Mouse (Mus musculus): ENCODE data around the gene Igdcc3.
A peak's percentile ranks its signal among the peaks of the same experiment; 100 is the strongest.

The Igdcc3 gene

DNA sequence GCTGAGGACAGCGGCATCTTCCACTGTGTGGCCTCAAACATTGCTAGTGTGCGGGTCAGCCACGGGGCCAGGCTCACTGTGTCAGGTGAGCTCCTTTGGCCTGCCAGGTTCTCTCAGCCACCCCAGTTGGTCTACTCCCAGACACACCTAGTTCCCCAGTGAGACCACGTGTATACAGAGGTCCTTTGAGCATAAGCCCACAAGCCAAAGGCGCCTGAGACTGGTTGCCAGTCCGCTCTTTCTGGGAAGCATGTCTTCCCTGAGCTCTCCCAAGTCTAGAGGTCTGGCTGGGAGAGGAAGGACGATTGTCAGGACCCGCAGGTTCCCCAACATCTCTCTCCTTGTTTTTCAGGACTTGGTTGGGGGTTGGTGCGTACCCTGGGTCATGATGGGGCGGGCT is 36.9 kb downstream of the Igdcc3 start:
- DNase-seq (ENCODE audit: low spot score), result no peak

DNA sequence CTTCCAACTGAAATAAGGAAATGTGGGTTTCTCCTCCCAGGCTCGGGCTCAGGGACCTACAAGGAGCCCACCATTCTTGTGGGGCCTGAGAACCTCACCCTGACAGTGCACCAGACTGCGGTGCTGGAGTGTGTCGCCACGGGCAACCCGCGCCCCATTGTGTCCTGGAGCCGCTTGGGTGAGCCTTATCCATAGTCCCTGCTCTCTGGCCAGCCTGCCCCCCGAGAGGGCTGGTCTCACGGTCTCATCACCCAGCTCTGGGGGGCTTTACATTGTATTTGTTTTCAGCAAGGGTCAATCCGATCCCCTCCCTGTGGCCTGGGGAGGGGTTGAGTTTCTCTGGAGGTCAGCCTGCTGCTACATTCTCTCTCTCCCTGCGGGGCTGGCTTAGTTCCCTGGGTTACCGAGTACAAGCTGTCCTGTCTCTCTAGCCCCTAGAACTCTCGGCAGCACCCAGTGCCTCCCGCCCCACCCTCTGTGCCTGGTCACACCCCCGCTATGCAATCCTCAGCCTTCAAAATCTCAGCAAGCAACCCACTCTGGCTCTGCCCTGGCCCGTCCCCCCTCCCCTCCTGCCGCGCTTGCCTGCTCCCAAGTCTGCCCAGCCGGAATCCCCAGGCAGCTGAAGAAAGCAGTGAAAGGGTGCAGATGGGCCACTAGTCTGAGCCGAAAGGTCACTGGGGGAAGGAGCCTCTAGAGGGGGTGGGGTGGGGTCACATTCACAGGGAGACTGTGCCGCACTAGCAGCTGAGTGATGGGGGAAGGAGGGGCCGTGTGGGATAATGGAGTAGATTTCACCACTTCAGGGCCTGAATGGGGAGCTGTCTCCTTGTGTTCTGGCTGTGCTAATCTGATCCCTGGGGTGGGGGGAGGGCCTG is 37.6 kb downstream of the Igdcc3 start:
- DNase-seq (ENCODE audit: low spot score), result no peak

DNA sequence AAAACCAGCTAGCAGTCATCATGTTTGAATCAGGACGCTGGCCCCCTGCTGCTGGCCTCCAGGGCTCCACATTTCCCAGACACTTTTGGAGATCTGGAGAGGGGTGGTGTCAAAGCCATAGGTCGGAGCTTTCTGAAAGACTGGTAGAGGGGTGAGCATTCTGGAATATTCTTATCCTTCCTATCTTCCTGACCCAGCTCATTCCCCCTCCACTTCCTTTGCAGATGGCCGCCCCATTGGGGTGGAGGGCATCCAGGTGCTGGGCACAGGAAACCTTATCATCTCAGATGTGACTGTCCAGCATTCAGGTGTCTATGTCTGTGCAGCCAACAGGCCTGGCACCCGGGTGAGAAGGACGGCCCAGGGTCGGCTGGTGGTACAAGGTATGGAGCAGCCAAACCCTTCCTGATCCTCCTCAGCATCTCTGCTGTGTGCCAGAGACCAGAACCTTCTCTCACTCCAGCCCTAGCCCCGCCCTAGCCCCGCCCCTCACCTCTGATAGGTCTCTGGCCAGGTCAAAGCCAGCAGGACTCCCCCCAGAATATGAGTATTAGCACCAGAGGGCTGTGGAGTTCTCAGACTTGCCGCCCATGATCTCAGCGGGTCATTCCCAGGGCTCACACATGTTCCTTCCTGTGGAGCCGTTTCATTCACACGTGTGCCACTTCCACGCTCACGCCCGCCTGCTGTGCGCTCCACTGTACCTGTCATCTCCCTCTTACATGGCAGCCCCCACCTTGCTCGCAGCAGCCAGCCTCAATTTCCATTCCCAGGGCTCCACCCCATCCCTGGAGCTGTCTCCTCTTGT is 39.0 kb downstream of the Igdcc3 start:
- no peak for DNase-seq (ENCODE audit: low spot score)

DNA sequence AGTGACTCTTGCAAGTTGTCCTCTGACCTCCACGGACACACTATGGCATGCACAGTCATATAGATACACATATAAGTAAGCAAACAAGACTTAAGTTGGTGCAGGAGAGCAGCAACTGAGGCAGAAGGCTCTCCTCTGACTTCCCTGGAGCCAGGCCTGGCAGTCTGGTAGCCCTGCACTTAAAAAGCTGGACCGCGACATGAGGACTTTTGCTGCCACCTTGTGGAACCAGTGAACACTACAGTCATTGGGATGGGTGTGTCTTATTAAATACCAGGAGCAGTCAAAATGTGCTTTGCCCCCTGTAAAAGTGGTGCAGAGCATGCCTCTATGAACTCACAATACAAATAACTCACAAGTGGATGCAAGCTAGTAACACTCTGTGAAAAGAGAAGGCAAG is 47.6 kb downstream of the Igdcc3 start:
- DNase-seq (ENCODE audit: low spot score), result peak; percentile 81

DNA sequence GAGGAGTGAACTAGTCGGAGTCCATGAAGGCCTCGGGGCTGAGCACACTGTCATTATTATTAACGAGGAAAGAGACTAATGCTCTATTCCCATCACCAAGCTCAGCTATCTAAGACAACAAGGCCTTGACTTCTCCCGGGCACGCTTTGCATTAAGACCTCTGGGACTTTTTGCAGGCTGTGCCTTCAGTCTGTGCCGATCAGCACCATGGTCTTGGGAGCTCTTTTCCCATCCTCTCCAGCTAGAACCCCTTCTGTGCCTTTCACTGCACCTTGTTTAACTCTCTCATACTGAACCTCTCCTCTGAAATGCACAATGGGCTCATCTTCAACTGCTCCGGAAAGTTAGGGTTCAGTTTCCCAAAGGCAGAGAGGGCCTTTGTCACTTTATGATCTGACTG is 49.3 kb downstream of the Igdcc3 start:
- no peak for DNase-seq (ENCODE audit: low spot score)

DNA sequence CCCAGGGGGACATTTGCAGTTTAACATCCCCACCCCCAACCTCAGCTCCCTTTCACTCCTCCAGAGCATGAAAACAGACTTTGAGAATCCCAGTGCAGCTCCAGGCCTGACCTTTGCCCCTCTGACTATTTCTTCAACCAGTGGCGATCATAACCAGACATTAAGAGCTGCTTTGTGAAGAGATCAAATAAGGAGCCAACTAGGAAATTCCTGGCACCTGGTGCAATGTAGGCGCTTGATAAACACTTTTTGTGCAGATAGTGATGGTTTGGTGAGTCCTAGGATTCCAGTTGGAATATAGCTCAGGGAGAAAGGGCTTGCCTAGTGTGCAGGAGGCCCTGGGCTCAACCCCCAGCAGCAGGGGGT is 50.4 kb downstream of the Igdcc3 start:
- no peak for DNase-seq (ENCODE audit: low spot score)

DNA sequence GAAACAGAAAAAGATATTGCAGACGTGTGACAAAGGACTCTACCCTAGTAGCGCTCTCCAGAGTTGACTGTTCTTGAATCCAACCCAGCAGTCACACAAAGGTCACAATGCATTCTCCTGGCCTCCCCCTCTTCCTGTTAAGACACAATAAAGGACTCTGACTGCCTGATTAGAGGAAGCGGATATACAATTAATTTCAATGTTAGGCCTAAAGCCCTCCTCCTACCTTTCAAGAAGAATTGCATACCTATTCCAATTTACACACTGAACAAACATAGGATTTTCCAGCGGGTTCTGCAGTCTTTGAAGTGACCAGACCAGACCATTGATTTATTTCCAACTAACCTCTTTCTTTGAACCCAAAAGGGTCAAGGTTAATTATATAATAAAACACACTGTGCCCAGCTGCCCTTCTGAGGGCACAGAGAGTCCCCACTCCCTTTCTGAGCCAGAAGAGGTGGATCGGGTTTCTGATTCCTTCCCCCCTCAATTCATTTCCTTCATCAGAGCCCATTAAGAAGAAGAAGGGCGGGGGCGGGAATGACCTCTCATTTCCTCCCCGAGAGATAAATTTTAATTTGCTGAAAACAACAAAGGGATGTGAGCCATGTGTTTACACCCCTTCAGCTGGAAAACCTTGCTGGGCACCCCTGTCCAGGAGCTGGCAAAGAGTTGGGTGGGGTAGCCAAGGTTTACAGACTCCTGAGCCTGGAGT is 50.9 kb downstream of the Igdcc3 start:
- no peak for DNase-seq (ENCODE audit: low spot score)

DNA sequence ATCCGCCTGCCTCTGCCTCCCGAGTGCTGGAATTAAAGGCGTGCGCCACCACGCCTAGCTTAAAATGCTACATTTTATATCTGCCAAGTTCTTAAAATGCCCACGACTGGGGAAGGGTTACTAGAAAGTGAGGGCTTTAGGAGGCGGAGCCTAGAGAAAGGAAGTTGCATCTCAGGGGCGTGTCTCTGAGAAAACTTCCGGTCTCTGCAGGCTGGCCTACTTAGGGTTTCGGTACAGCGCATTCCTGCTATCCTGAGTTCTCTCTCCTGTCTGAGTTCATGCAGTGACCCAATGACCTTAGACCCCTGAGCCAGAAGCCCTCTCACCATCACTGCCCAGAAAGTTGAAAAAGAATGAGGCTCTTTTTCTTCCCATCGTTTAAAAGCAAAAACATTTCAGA is 52.2 kb downstream of the Igdcc3 start:
- DNase-seq (ENCODE audit: low spot score), result no peak

DNA sequence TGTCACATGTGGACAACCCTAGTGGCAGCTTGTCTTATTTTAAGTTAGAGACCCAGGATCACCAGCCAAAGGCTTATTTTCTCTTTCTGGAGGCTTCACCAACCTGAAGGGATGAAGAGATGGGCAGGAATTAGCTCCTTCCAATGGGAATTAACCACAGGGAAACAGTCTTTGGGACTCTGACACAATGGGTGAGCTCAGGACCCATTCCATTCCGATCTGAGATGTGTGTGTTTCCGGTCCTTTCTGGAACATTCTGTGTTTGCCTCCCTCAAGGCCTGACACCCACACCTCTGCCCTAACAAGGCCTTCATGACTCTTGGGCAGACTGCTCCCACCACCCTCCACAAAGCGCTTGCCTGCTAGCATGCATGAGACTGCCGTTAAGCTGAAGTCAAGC is 54.1 kb downstream of the Igdcc3 start, which contains the start of gene Parp16:
TSS of gene Parp16 (plus strand) at position 301 of the 400 bp plus-strand sequence.
- no peak for DNase-seq (ENCODE audit: low spot score)

DNA sequence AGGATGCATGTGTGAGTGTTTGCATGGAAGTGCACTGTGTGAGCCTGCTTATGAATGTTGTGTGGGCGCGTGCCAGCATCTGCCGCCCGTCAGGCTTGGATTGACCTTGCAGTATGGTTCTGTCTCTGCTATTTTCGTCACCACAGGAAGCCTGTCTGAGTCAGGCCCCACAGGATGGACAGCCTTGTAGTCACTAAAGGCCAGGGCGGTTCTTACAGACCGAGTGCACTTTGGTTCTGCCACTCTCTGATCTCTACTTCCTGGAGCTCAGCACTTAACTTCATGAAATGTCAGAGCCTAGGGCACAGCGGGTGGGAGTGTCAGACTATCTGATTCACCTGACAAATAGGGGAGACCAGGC is 54.6 kb downstream of the Igdcc3 start:
- DNase-seq (ENCODE audit: low spot score), result no peak

DNA sequence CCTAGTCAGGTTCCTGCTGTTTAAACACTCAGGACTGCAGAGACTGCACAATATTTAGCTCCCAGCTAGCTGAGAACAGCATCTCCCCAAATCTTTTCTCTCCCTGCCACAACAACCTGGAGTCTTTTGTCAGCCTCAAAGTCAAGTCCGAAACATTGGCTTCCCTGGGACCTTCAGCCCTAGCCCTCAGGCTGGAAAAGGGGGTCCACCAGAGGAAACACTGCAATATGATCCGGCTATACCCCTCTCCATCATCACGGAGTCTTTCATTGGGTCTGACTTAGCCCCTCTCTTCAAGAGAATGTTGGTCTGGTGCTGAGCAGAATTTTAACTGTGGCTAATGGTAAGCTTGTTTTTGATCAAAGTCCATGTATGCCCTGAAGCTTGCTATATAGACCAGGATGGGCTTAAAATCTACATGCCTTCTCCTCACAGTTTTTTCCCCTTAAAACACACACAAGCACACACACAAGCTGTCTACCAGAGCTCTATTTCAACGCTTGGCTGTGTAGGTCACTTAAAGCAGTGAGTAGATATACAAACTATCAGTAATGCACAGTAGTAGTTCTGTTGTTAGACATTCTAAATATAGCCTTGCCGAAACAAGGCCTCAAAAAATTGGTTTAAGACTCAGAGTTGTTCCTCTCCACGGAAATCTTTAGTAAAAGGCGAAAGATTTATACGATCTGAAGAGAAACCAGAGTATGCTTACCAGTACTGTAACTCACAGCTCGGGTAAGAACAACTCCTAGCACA is 55.2 kb downstream of the Igdcc3 start:
- no peak for DNase-seq (ENCODE audit: low spot score)

DNA sequence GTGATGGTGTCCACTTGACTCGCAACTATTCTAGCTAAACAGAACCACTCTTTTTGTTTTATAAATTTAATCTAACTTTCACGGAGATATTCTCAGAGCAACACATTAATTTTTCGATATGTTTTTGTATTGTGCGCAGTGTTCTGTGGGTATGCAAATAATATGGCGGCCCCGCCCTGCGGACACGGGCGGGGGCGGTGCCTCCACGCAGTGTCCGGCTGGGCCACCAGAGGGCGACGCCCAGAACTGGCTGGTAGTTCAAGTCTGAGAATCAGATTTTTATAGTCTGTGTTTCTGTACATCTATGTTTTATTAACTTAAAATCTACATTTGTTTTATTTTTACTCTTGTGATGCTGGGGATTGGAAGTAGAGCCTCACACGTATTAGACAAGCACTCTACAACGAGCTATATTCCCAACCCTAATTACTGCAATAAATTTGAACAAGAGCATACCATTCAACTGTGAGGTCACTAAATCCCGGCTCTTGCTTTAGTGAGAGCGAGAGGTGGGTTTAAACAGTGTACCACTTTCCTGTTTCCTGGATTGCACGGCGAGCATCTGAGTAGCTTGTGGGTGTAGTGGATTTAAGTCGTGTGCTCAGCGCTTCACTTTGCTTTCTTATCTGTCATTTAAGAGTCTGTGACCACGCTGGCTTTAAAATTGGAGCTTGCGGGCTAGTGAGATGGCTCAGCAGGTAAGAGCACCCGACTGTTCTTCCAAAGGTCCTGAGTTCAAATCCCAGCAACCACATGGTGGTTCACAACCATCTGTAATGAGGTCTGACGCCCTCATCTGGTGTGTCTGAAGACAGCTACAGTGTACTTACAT is 56.0 kb downstream of the Igdcc3 start:
- peak; percentile 96 for DNase-seq (ENCODE audit: low spot score)

DNA sequence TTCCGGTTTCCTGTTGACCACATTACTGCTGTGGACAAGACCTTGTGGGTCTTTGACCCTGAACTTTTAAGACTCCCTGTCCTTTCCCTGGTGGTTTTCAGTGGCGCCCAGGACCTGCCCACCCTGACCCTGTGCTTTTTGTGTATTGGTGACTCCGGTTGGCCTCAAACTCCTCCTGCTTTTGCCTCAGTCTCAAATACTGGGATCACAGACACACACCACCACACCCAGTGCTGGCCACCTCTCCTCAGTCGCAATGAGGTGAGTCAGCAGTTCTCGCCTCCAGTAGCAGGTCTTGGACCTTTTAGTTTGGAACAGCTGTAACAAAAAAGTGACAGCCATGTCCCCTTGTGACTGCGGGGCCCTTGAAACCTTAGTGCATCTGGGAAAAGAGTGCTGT is 56.8 kb downstream of the Igdcc3 start:
- no peak for DNase-seq (ENCODE audit: low spot score)

DNA sequence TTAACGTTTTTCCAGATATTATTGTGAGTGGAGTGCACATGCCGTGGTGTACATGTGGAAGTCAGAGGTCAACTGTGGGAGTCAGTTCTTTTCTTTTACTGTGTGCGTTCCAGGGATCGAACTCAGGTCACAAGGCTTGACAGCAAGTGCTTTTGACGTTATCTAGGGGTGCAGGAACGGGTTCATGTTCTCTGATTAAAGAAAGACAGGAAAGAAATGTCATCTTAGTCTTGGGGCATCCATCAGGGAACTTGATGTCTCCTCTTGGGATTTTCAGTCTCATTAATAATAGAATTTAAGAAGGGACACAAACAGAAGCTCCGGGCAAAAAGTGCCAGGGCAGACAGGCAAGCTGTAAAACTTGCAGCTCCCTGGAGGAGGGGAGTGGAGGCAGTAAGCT is 58.7 kb downstream of the Igdcc3 start:
- no peak for DNase-seq (ENCODE audit: low spot score)

DNA sequence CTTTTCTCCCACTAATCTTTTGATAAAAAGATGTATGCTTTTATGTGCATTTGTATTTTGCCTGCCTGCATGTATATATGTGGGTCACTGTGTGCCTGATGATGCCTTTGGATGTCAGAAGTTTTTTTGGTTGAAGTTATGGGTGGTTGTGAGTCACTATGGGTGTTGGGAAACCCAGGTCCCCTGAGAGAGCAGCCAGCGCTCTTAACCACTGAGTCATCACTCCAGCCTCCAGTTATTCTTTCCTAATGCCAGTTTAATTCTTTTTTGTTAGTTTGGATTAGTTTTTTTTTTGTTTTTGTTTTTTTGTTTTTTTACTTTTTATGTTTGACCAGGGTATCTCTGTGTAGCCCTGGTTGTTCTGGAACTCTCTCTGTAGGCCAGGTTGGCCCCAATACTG is 59.6 kb downstream of the Igdcc3 start:
- DNase-seq (ENCODE audit: low spot score), result no peak

DNA sequence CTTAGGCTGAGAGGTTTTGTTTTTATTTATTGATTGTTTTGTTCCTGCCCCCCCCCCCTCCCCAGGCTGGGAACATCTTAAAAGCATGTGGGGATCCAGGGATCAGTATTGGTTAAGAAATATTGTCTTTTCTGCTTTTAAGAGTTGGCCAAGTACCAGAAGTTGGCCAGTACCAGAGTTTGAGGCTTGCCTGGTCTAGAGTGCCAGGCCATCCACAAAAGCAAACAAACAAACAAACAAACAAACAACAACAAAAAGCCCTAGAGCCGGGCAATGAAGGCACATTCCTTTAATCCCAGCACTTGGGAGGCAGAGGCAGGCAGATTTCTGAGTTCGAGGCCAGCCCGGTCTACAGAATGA is 60.0 kb downstream of the Igdcc3 start:
- no peak for DNase-seq (ENCODE audit: low spot score)

DNA sequence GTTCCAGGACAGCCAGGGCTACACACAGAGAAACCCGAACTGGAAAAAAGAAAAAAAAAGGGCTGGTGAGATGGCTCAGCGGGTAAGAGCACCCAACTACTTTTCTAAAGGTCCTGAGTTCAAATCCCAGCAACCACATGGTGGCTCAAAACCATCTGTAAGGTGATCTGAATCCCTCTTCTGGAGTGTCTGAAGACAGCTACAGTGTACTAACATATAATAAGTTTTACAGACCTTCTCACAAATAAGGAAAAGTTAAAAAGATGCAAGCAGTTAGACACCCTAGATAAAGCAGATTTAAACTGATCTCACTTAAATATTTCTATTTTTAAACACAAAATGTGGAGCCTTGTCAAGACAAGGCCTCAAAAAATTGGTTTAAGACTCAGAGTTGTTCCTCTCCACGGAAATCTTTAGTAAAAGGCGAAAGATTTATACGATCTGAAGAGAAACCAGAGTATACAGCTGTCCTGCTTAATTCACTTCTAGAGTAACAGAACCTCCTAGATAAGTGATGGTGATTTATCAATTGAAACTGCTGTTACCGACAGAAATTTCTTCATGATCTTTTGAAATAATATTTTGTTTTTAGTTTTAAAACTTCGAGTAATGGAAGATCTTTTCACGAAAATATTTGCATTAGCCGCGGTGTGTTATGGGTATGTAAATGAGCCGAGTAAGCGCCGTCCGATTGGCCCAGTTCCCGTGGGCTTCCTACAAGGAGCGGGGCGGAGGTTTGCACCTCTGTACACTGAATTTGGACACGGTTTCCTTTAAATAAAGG is 60.6 kb downstream of the Igdcc3 start:
- peak; percentile 79 for DNase-seq (ENCODE audit: low spot score)

DNA sequence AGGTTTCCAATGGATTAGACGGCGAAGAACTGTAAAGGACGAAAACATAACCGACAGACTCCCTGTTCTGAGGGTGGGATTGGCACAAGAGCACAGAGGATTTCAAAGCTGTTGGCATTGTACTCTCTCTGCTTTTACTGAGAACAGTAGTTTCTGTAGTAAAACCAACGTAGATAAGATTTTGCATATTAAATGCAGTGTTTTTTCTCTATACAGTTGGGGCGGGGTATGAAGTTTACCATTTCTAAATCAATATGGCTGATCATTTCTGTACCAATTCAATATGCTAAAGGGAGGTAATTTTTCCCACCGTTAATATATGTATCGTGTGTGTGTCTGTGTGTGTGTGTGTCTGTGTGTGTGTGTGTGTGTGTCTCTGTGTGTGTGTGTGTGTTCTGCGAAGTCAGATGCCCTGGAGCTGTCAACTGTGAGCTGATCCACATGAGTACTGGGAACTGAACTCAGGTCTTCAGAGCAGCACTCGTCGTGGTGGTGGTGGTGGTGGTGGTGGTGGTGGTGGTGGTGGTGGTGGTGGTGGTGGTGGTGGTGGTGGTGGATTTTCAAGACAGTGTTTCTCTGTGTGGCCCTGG is 61.3 kb downstream of the Igdcc3 start:
- no peak for DNase-seq (ENCODE audit: low spot score)

DNA sequence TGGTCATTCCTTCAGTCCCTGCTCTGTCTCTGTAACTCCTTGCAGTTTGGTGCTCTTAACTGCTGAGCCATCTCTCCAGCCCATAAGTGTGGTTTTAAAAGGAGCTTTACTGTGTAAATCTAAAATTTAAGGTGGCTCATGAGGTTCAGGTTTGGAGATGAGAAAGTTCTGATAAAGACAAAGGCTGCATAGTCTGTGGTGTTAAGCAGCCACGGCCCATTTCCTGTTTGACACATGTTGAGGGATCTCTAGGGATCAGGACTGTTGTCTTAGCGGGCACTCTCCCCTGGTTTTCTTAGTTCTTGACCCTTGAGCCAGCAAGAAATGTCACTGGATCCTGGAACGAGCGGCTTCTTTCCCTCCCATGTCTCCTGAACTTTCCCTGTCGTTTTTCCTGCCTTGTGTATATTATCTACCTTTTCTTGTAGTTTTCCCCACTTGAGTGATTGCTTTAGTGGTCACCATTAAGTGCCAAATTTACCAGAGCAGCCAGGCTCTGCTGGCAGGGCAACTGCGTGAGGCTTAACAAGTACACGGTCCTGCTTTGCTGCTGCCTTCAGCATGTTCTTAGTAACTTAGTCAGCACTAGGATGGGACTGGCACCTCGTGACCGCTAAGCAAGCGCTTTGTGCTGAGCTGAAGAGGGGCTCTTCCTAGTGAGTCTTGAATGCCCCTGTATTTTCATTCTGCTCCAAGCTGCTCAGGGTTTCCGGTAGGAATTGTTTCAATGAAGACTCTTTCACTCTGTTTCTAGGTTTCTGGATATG is 64.2 kb downstream of the Igdcc3 start:
- DNase-seq (ENCODE audit: low spot score), result no peak
